Mouse (Mus musculus) ES-E14 (cell line): ENCODE measurements at regions not wholly inside any gene's neighbourhood (a gene's known extent, or its start where the extent isn't known, plus 50 kb on each side); places are given as distances from the start of the nearest gene placed in this dataset.
"Not testable (repeated sequence)": the region's sequence is repeated elsewhere in the genome, so short reads cannot be mapped to it uniquely, and the experiment has no call there.

Experiments
- DNase-seq: peaks from one replicate; pipeline ENCODE4 v3.0.0-alpha.2; 2013; ENCODE audit warnings: low read depth, low spot score
- H3K27ac ChIP-seq: 2 replicates; pipeline ENCODE4 v1.5.1; 2012; ENCODE audit warnings: low read depth, mild to moderate bottlenecking, low read length, moderate library complexity, mixed read lengths; ENCODE audit not compliant: poor library complexity, insufficient read depth, severe bottlenecking
- H3K36me3 ChIP-seq: 2 replicates; pipeline ENCODE4 v1.6.1; 2012; ENCODE audit warnings: mild to moderate bottlenecking, low read length, moderate library complexity, mixed read lengths; ENCODE audit not compliant: control insufficient read depth, poor library complexity, insufficient read depth, severe bottlenecking
- H3K4me1 ChIP-seq, 2 experiments: fragments of 150-350 bp in 1 of 2; sonication (generic) in 1 of 2; 2 replicates each; pipeline ENCODE4 v1.6.1; 2012; ENCODE audit warnings: low read length in 2 of 2, mild to moderate bottlenecking in 1 of 2, mixed read lengths in 1 of 2; ENCODE audit not compliant: control insufficient read depth in 2 of 2, insufficient read depth in 2 of 2, poor library complexity in 1 of 2
- H3K4me3 ChIP-seq, 2 experiments: fragments of 150-350 bp in 1 of 2; sonication (generic) in 1 of 2; 2 replicates each; pipeline ENCODE4 v1.5.1; 2012; ENCODE audit warnings: low read length in 2 of 2, low read depth in 1 of 2, mild to moderate bottlenecking in 1 of 2, mixed read lengths in 1 of 2; ENCODE audit not compliant: insufficient read depth in 1 of 2, poor library complexity in 1 of 2, severe bottlenecking in 1 of 2
- H3K9ac ChIP-seq: 2 replicates; pipeline ENCODE4 v1.6.1; 2012; ENCODE audit warnings: low read depth, mild to moderate bottlenecking, low read length, mixed read lengths; ENCODE audit not compliant: poor library complexity, insufficient read depth, severe bottlenecking
- H3K9me3 ChIP-seq: fragments of 150-350 bp; sonication (generic); 2 replicates; pipeline ENCODE4 v1.6.1; 2012; ENCODE audit warnings: low read depth, mild to moderate bottlenecking, low read length; ENCODE audit not compliant: control insufficient read depth, insufficient read depth
- CHD2 ChIP-seq: IDR thresholded peaks from 2 replicates; pipeline ENCODE4 v1.6.1; 2014; ENCODE audit warnings: mild to moderate bottlenecking, low read depth, low read length, inconsistent platforms
- HCFC1 ChIP-seq: IDR thresholded peaks from 2 replicates; pipeline ENCODE4 v1.6.1; 2012; ENCODE audit warnings: low read length, inconsistent platforms, borderline replicate concordance; ENCODE audit not compliant: insufficient read depth
- MAFK ChIP-seq: IDR thresholded peaks from 2 replicates; pipeline ENCODE4 v1.6.1; 2014; ENCODE audit warnings: mild to moderate bottlenecking, low read depth, low read length, inconsistent platforms; ENCODE audit not compliant: insufficient read depth
- ZC3H11A ChIP-seq: IDR thresholded peaks from 2 replicates; pipeline ENCODE4 v1.6.1; 2012; ENCODE audit warnings: low read depth, mild to moderate bottlenecking, inconsistent platforms, low read length, borderline replicate concordance
- ZNF384 ChIP-seq: IDR thresholded peaks from 2 replicates; pipeline ENCODE4 v1.6.1; 2012; ENCODE audit warnings: low read depth, low read length, inconsistent platforms
- in situ Hi-C, 2 experiments: fragments of 600-800 bp; cut with MboI; formaldehyde crosslinking; loops; one replicate each; pipeline ENCODE4 v1.15.1; 2025; ENCODE audit warnings: low sequenced_read_pairs in 2 of 2, inconsistent platforms in 1 of 2; ENCODE audit not compliant: unreplicated experiment in 2 of 2

DNA sequence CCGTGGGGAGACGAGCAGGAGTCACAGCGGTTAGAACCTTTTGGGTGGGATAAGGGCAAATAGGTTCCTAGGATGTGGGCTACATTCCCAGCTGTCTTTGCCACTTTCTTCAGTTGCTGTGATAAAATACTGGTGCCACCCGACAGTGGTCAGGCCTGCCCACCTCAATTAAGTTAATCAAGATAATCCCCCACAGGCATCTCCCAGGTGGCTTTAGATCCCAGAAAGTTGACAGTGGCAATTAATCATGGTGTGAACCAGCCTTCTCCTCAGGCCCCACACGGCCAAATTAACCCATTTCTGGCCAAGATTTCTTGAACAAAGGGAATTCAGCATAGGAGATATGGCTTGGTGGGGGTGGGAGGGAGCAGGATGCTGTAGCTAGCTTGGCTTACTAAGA lies 186.3 kb downstream of the Adgrd1 start:
- in situ Hi-C loops: no loop called here

GRCm38 (mm10) chr5:129287481-129287880 lies 190.9 kb downstream of the Adgrd1 start:
- no peak overlapping the region for H3K4me3 ChIP-seq
- no peak overlapping the region for H3K9ac ChIP-seq

More for the DNA sequence above, 186.3 kb downstream of the Adgrd1 start:
- Histone ChIP-seq H3K27ac (peak overlapping the region; percentile 32; the same call in 1 of the 2 replicates), H3K4me1 (peaks cover 6 to 22% of the 10 kb centered on the region in 2 experiments; a peak in 3 of 4 replicates), H3K9ac (no peak overlapping the region), H3K9me3 (no peaks in the 10 kb centered on the region), H3K4me3 (no peak overlapping the region), H3K36me3 (no peaks in the 10 kb centered on the region)
- TF ChIP-seq CHD2 (no peak), ZC3H11A (no peak), ZNF384 (no peak), MAFK (no peak)
- no peak for DNase-seq

GRCm38 (mm10) chr5:129292821-129293220 lies 196.3 kb downstream of the Adgrd1 start:
- H3K4me1 ChIP-seq, H3K36me3 ChIP-seq, DNase-seq, H3K27ac ChIP-seq, in situ Hi-C loops, H3K9ac ChIP-seq, H3K4me3 ChIP-seq, H3K9me3 ChIP-seq: not testable (repeated sequence)

More at GRCm38 (mm10) chr5:129287481-129287880, 190.9 kb downstream of the Adgrd1 start:
- H3K36me3 ChIP-seq: no peaks in the 10 kb centered on the region
- no peak for TF ChIP-seq CHD2
- no peak for TF ChIP-seq MAFK
- no peak for TF ChIP-seq ZC3H11A
- no peak for TF ChIP-seq ZNF384
- TF ChIP-seq HCFC1: no peak
- in situ Hi-C loops: no loop called here
- H3K9me3 ChIP-seq: no peaks in the 10 kb centered on the region
- H3K4me1 ChIP-seq: peaks cover 4 to 10% of the 10 kb centered on the region in 2 experiments; a peak in 2 of 4 replicates
- H3K27ac ChIP-seq: no peak overlapping the region
- DNase-seq: peak; percentile 75

GRCm38 (mm10) chr5:129294861-129295542 lies 198.5 kb downstream of the Adgrd1 start:
- in situ Hi-C loops, H3K4me3 ChIP-seq, H3K9ac ChIP-seq, H3K27ac ChIP-seq, H3K36me3 ChIP-seq, H3K9me3 ChIP-seq, DNase-seq: not testable (repeated sequence)
- H3K4me1 ChIP-seq: peaks cover 0 to 16% of the 10 kb centered on the region in 2 experiments; a peak in 3 of 4 replicates

DNA sequence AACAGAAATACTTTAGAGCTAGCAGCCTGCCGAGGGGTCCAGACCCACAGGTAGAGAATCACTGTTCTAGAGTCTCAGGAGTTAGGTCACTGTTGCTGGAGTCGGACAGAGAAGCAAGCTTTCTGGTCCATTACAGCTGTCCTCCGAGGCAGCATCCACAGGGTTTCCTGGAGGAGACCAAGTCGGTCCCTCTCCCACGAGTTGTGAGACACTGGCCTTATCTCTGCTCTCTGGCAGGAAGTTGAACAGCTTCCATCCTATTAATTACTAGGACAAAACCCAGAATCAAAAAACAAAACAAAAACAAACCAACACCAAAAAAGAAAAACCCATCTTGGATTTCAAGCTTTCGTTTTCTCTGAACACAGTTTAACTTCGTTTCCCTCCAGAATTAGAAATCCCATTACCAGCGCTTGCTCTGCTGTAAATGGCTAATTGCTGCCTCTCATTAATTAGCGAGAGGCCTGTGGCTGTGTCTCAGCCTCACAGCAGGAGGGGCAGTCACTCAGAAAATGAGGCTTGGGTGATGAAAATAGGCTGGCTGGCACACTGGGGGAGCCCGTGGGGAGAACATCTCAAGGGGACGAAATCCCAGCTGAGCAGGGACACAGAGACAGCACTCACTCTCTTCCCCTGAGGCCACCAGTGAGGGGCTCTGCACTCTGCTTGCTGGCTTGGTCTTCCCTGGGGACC lies 201.3 kb downstream of the Adgrd1 start:
- in situ Hi-C loops: no loop called here
- DNase-seq: no peak
- Histone ChIP-seq H3K9ac (no peak overlapping the region), H3K4me3 (no peak overlapping the region), H3K36me3 (no peaks in the 10 kb centered on the region), H3K9me3 (no peaks in the 10 kb centered on the region), H3K27ac (no peak overlapping the region), H3K4me1 (peaks cover 0 to 21% of the 10 kb centered on the region in 2 experiments; a peak in 3 of 4 replicates)
- no peak for TF ChIP-seq ZNF384
- TF ChIP-seq MAFK: no peak
